Mouse (Mus musculus) thymus, postnatal 14 days (tissue): ENCODE results near the gene Kif26b.

Source experiments
- DNase-seq: peaks from one replicate; pipeline ENCODE4 v3.0.0; 2021

The Kif26b gene

DNA sequence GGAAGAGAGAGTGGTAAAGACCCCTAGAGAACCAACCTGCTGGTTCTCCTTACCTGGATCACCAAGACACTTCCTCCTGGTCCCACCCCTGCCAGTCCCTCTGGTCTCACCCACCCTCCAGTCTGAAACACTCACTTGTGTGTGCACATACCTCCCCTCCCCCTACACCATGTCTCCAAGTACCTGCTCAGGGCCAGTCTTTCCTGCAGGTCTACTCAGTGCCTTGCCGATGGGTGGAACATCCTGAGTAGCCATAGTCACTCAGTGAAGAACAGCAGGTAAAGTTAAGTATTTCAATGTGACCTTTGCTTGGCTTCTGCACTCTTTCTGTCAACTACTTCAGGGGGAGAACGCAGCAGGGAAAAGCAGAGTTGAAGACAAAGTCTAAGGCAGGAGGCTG, 268.5 kb downstream of the Kif26b start:
- no peak for DNase-seq

DNA sequence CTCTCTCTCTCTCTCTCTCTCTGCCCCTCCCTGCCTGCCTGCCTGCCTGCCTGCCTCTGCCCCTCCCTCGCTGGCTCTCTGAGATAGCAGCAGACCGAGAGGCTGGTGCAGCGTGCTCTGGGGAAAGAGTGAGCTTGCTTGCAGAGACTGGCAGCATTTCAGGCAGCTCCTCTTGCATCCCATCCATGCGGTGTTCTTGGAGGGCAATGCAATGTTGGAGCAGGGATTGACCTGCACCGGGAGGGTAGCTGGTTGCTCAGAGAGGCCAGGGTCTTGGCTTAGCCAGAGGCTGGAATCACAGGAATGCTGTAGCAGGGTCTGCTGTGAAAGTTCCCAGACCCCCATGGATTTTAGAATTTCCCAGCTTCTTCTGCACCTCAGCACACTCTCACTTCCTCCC, 269.4 kb downstream of the Kif26b start:
- DNase-seq = peak; percentile 14

DNA sequence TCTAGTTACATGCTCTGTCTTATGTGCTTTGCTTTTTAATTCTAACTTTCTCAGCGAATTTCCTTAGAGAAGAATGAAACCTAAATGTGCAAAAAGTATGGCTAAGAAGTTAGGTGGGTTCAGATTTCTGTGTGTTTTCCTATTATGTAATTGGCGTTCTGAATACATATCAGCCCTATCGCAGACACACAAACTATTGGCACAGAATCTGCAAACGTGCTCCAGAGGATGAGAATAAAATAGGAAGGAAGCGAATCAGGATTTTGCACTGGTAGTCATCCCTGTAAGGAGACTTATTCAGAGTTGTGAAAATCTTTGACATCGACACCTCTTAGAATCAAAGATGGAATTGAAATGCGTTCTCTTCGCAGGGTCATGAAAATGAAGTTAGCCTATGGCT, 270.0 kb downstream of the Kif26b start:
- DNase-seq = no peak

DNA sequence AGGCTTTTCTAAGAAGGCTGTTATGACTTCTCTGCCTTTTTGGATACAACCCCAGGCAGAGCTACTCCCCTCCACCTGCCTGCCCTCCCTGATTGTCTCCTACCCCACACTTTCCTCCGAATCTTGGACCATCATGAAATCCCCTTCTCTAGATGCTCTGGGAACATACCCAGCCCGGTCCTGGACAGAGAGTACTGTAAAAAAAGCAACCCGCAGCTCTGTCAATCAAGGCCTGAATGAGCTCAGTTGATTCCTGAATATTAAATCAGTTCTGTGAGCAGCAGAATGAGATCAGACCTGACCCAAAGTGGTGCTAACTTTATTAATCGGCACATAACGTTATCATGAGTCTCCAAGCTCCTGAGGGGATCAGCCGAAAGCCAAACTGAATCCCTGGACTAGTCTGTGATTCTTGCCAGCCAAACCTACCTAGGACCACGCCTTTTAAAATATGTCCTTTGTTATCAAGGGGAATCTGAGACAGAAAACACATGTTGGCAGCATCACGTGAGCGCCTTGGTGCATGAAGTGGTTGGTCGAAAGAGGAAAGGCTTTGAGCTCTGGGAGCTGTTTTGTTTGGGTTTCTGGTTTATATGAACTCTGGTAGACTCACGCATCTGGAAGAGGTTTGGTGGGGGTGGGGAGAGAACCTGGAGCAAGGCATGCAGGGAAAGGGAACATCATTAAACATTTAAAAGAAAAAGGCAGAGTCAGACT, 271.1 kb downstream of the Kif26b start:
- DNase-seq = no peak

DNA sequence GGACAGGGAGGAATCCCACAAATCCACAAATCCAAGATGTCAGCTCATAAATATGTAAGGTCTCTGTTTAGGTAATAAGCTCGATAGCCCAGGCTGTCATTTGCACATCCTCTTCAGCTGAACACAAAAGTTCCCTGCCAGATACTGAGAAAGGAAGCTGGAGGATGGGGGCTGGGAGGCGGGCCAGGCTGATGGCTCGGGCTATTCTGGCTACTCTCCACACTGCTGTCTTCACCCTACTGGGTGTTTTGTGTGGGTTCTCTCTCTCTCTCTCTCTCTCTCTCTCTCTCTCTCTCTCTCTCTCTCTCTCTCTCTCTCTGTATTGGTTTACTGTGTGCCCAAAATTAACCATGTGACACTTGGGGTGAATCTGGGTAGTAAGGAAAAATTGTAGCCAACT, 274.2 kb downstream of the Kif26b start:
- DNase-seq = no peak

DNA sequence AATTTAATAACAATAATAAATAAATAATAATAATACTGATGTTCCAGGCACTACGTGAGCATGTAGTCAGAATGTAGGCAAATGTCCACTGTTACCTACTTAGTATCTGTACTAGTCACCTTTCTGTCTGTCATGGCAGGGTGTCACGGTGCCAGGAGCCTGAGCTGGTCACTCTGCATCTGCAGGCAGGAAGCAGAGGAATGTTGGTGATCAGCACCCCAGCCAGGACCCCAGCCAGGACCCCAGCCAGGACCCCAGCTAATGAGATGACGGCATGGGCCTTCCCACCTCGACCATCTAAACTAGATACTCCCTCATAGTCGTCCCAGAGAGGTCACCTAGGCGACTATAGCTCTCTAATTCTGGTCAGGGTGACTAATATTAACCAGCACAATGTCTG, 288.6 kb downstream of the Kif26b start:
- no peak for DNase-seq

DNA sequence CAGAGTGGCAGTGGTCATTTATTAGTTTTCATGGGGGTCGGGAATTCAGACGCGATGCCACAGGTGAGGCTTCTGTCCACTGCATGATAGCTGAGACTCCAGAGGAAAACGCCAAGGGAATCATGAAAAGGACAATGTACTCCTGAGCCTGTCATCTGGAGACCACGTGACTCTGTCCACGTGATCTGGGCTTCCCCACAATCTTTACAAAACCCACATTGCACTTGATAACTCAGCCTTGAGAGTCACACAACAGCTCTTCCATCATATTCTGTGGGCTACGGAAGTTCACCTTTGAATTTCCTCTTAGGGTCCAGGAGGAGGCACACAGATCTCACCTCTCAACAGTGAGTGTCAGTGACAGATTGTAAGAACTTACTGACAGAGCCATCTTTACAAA, 290.1 kb downstream of the Kif26b start:
- DNase-seq = no peak

DNA sequence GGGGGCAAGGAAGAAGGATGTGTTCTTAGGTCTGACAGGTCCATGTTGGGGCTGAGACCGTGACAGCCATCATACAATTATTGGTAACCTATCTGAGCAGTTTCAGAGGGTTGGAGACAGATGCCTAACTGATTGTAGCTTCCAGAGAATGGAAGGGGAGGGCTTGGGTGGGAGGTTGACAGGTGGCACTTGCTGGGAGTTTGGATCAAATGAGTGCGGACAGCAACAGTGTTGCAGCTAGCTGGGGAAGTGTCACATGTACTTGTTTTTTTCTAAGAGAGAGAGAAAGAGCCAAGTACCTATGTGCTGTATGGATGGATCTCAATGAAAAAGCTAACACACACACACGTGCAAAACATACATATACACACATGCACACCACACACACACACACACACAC, 291.2 kb downstream of the Kif26b start:
- no peak for DNase-seq

DNA sequence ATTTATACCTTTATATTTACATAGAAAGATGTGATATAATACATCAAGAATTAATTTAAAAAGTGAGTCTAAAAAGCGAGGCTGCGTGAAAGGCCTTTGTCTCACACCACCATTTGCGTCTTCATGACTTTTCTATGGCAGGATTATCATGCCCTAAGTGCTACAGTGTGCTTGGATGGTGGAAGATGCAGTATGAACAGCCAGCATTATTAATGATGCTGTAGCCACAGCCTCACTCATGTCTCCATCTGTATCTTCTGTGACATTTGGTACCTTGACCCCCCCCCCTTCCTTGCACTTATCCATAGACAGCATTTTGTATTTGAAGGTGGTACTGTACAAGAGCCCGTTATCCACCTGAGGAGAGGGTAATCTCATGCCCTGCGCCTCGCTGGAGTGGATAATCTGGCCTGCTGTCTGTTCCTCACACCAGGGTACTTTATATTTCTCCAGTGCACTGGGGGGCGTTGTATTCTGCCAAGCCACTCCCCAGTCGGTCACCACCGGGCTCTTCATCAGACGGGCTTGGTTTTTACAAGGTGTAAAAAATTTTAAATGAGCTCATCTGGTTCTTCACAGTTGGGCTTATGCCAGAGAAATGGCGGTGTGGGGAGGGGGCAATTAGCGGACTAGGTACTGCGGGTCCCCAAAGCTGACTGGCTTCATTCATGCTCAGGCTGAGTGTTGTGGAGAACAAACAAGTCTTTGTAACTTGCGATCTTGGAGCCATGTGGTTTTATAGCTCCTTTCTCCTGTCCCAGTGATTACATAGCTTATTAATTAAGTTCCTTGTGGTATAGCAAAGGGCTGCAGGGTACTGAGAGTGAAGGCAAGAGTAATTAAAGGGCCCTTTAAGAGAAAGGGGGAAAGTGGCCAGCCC, 291.9 kb downstream of the Kif26b start:
- no peak for DNase-seq

DNA sequence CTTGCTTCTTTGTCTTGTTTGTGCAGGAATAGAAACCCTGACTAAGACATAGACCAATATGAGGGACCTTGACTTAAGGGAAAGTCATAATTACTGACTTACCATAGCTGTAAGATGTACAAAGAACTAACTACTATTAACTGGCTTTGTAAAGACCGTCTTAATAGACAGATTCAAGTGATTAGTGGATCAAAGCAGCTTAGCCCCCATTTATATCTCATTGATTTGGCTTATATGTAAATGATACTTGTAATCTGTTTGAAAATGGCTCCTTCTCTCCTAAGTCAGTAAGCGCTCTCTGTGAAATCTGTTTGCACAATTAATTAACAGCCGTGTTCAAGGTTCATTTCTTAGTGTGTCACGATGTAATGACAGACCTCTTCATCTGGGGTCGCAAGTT, 295.9 kb downstream of the Kif26b start:
- no peak for DNase-seq

DNA sequence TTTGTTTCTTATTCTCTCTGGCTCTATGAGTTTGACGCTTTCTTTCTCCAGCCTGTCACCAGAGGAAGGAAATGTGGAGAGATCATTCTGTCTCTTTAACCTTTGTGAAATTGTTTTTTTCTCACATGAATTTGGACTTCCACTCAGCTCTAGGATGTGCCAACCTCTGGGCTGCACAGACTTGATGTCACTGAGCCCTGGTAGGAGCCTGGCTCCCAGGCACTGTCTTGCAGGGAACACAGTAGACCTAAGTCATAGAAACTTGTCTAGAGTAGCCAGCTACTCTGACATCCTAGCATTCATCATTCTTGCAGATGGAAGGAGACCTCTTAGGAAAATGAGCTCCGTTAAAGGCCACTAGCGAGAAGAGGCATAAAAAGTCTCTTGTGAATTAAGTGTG, 298.3 kb downstream of the Kif26b start:
- no peak for DNase-seq

DNA sequence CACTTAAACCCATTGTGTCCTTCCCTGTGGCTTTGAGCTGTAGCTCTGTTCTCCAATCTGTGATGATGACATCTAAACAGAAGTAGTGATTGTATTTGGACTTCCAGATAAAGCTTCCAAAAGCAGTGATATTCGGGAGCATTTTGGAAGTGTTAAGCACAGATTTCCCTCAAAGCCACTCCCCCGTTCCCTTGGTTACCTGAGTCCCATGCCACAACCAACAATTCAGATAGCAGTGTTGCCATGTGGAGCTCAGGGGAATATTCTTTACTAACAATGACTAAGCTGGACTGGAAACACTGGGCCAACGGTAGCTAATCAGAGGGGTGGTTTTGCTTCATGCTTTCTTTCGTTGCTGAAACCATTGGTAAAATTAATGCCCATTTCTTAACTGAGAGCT, 300.5 kb downstream of the Kif26b start:
- DNase-seq = no peak

DNA sequence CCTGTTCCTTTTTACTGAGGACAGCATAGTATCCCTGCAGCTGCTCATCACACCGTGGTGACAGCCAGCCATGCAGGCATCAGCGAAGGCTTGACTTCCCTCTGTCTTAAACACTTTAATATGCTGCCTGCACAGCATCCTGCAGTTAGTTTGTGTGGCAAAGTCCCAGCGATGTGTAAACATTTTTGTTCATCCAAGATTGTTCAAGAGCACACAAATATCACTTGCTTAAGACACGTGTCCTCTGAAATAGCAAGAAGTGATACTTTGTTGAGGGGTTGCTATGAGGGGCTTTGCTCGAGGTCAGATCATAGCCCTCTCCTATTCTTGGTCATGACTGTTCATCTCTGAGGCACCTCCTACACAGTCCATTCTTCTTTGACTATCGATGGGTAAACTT, 303.6 kb downstream of the Kif26b start:
- DNase-seq = no peak

DNA sequence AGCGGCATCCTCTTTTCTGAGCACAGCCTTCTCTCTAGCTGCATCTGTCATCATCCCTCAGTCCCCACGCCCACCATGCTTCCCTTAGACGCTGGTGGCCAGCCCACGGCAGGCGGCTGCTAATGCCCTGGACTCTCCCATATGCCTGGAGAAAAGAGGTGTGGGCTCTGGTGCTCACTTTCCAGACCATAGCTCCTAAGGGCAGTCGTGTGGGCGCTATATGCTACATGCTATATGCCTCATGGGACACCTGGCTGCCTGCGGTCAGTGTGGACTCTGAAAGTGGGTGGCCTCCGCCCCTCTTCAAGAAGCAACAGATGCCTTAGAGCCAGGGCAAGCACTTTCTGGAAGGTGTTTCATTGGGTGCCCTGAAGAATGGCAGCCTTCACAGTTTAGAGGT, 306.9 kb downstream of the Kif26b start:
- DNase-seq = no peak

DNA sequence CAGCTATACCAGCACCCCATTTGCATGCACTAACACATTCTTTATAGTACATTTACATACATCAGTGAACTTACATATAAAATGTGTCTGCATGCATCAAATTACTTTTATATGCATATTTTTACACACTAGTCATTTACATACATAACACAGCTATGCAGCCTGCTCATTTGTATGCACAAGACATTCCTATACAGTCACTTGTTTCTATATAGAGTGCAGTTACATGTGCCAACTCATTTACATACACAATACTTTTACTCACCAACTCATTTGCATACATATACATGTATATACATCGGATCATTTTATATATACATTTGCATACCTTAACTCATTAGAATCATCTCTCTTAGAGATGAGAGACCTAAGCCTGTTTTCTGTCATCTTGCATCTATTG, 308.1 kb downstream of the Kif26b start:
- DNase-seq = no peak

DNA sequence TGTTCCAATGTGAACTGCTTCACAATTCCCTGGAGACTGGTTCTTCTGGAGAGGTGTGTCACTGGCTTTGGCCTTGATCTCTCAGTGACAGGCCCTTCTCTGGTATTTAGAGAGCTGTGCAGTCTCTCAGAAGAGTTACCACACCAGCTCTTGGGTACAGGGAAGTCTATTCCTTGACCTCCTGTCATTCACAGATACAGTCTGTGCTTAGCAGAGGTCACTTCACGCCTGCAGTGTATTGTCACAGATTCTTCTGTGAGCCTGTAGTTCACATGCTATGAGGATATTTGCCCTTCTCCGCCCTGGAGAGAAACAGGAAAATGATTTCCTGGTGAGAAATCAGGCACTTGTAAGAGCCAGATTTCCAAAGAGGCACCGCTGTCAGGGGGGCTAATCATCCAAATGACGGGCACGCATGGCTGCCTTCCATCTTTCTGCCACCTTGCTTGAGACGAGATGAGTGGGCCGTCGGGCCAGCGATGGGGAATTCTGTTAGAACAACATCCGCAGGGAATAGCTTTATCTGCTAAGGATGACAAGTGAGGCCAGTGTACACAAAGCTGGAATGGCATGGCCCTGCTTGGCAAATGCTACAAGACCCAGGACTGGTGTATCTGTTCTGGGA, 309.9 kb downstream of the Kif26b start:
- no peak for DNase-seq

DNA sequence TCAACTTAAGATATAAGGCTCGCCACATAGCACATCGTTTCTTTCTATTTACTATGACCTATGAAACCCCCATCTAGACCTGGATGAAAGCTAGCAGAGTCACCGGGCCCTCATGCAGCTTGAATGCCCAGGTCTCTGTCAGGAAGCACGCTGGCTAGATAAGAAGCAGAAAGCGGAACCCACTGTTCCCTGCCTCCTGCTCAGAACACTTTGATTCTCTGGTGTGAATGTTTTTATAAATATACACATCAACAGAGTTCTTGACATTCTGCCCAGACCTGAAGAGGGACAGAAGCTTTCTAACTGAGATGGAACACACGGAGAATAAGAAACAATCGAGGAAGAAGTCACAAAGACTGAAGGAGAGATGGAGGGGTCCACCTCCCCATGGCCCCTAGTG, 311.4 kb downstream of the Kif26b start:
- DNase-seq = no peak

DNA sequence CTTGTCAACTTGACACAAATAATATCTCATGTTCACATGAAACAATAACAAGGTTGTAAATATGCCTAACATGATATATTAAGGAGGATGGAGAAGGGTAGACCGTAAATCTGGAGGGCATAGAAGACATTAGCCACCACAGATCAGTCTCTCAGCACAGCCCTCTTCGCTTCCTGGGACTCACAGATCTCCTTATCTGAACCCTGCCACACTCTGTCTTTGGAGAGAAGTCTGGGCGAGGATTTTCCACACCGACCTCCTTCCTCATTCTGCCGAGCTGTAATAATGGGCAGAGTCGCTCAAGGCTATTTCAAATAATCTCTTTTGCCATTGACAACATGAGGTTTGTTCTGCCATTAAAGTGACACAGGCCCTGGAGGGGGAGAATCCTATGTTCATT, 315.9 kb downstream of the Kif26b start:
- no peak for DNase-seq

DNA sequence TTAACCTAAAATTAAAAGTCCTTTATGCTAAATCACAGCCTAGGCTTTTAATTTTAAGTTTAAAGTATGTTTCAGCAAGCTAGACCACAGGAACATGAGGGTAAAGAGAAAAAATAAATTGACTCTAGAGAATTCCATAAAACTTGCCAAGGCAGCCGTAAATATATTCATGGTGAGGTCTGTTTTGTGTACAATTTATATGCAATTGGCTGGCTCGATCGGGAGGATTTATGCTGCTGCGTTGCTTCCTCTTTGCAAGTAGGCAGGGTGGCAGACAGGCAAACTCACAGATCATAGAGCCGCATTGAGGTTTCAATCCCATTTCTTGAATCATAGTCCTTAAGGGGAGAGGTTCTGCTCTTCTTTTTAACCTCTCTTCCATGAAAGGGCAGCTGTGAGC, 318.6 kb downstream of the Kif26b start:
- no peak for DNase-seq

DNA sequence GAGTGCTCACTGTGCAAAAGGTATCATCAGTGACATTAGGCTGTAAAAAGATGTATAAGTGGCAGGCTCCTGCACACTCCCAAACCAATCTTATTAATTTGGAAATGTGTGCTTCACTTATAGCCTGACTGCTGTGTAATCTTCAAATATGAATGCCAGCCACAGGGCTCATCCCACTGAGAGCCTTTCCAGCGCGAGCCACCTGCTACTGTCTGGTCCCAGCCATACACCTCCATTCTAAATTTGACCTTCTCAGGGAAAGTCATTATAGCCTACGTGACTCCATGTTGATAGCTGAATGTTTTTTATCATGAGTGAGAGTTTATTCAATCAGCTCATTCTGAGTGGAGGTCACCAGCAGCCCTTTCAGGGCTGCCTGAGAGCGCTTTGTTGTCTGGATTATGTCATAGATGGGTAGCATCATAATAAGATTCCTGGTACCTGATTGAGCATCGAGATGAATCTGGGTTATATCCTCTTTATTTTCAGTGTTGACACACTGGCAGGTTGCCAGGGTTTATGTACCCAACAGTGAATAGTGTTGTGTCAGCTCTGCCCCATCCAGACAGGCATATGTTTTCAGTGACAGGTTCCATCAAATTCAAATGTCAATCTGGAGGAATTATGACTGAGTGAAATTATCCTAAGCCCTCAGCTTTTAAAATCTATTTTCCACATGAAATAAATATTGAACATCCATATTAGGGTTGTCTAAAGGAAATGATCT, 319.6 kb downstream of the Kif26b start:
- DNase-seq = no peak

DNA sequence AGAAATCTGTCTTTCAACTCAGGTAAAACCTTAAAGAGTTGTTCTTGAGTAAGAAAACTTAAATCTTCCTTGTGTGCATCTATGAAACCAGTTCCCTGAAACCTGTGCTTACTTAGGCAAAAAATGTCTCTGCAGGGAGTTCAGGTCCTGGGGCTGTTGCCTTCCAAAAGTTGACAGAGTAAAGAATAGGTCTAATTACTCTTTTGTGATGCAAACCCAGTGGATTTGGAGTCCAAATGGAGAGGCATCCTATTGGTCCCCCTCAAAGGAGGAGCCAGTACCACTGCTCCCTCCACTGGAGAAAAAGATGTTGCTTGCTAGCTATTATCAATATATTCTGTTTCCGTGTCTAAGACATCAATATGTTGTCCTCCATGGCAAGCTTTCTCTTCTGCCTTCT, 321.6 kb downstream of the Kif26b start:
- DNase-seq = no peak

DNA sequence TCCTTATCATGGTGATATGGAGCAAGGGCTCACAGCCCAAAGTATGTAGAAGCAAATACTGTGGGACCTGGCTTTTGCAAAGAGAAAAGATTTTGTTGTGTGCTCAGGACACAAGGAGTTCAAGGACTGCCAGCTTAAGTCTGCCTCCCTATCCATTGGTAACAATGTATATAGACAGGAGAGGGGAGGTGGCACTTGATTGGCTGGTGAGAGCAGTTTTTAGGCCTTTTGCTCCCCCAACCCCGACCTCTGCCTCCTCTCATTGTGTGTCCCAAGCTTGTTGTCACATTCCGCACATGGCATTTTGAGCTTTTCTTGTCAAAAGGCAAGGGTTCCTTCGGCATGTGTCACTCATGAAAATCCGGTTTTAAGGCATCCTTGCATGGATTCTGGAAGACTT, 326.0 kb downstream of the Kif26b start:
- DNase-seq = no peak

DNA sequence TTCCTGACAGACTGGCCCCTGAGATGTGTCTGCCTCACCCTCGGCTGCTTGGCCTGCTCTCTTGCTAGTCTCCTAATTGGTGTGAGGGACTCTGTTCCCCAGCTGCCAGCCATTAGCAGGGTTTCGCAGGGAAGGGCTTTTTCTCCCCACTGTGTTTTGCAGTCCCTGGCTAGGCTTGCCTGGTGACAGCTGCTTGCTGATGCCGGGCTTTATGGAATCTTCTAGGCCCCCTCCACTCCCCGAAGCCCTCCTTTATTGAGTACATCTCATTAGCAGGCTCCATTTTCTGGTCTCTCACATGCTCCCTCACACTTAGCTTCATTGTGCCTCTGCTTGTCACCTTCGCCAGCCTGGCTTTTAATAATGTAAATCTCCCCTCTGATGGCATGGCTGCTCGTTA, 327.0 kb downstream of the Kif26b start:
- DNase-seq = no peak
